Mouse (Mus musculus): Measurements from ENCODE around the gene Marf1.
A peak's percentile ranks its signal among the peaks of the same experiment; 100 is the strongest.
"Not testable (repeated sequence)": the region's sequence is repeated elsewhere in the genome, so short reads cannot be mapped to it uniquely, and the experiment has no call there.

Marf1 gene

DNA sequence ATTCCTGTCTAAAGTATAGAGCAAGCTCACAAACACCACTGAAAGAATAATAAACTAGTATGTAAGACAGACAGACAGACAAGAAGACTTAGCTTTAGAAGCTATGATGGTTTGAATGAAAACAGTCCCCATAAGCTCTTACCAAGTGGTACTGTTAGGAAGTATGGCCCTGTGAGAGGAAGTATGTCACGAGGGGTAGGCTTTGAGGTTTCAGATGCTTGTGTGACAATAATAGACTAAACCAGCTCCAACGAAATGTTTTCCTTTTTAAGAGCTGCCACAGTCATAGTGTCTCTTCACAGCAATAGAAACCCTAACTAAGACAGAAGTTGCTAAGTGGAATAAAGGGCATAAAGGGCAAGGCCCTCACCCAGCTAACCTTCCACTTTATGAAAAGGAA is 28.1 kb downstream of the Marf1 start:
- DNase-seq = no peak

DNA sequence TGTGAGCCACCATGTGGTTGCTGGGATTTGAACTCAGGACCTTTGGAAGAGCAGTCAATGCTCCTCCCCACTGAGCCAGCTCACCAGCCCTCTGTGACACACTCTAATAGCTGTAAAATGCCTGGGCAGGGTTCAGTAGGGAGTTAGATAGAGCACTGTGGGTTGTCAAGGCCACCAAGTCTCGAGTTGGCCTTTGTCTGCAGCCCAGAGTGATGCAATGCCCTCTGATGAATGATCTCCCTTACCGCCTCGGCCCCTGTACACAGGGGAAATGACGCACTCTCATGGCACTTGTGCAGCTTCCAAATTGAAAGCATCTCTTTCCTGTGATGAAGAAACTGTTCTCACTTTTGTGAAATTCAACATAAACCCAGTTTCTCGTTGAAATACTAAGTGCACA is 31.3 kb downstream of the Marf1 start:
- DNase-seq = no peak

DNA sequence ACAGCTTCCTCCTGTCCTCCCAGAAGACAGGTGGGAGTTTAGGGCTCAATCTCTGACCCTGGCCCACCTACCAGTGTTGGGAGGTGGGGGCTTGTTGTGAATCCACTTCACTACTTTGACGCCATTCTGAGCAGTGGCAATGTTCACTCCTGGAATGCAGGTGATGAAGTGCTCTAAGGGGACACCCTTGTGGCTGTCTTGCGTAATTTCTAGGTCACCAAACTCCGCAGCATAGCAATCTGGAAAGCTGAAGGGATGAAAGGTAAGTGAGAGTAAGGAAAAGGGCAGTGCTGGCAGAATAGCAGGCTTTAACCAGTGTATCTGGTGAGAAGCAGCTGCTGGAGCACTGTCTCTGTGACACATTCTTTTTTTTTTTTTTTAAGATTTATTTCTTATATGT is 31.8 kb downstream of the Marf1 start:
- no peak for DNase-seq

DNA sequence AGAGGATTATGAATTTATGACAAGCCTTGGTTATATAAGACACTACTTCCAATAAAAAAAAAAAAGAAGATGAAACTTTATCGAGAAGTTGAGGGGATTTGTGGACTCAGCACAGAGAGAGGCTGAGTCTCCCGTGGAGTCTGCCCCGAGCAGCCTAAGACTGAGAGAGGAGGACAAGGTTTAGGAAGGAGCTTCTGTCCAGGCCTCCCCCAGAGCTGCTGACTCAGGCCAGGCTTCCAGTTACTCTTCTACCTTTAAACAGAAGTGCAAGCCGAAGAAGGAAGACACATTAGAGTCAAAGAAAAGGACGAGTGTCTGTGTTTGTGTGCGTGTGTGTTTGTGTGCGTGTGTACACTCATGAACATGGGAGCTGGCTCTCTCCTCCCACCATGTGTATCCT is 32.4 kb downstream of the Marf1 start:
- no peak for DNase-seq

DNA sequence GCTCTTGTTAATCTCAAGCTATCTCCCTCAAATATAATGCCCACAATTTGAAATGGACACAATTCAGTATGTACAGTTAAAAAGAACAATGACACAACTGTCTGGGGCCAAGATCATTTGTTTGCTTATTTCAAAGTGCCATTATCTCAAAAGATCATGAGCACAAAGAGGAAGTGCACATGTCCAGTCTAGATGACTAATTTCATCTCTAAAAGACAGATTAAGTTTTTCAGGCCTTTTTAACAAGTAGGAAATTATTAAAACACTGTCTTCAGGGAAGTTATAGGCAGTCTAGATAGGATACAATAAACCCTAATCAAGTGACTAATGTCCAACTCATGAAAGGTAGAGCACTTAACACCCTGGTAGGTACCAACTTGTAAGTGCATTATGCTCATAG is 34.2 kb downstream of the Marf1 start:
- DNase-seq = no peak

DNA sequence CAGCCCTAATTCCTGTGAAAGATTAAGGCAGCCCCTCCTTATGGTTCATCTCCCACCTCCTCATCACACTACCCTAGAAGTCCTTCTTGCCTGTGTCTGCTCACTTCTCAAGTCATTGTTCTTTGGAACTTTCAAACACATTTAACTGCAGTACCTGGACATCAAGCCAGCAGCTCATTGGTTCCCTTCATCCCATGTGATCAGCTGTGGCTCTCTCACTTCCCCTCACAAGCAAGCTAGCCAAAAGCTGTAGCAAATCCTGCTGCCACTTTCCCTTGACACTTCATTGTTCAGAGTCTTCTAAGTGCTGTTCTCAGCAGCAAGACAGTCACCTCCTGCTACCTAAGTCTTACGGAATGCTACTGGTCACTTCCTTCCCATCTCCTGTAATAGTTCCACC is 37.9 kb downstream of the Marf1 start:
- DNase-seq = no peak

DNA sequence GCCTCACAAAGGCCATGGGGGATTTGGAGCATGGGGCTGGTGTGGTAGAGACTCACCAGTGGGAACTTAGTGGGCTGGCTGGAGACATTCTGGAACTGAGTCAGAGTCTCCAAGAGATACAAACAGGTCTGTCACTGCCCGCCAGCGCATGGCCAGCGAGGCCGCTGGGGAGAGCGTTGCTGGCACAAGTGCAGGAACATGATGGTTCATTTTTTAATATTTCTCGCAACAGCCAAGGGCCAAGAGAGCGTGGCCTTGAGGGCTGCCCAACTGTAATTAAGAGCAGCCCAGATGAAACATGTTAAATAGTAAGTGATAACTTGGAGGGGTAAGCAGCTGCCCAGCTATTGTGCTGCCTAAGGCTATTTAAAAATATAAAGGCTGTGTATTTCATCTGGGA is 38.4 kb downstream of the Marf1 start:
- no peak for DNase-seq

DNA sequence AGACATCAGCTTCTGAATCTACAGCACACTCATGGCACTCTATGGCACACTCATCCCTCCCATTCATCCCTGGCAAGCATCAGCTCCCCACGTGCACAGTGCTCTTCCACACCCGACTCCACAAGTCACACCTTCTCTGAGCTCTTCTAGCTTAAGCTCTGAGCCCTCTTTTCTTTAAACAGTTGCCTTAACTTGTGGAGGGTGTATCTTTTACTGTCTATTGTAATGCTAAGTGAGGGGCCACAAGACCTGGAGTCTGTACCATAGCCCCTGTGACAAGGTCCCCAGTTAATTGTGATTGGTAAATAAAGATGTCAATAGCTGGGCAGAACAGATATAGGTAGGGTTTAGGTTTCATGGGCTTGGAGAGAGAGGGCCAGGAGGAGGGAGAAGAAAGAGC is 39.2 kb downstream of the Marf1 start:
- no peak for DNase-seq

DNA sequence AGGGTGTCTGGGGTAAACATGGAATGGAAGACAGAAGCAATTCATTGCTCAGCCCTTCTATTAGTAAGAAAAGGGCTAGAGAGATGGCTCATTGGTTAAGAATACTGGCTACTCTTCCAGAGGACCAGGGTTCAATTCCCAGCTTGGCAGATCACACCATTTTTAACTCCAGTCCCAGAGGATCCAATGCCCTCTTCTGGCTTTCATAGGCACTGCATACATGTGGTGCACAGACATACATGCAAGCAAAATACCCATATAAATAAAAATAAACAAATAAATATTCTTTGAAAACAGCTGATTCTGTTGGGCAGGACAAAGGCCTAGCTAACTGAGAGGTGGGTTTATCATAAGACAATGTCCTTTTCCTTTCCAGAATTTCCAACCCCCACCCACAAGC is 40.6 kb downstream of the Marf1 start:
- DNase-seq = no peak

DNA sequence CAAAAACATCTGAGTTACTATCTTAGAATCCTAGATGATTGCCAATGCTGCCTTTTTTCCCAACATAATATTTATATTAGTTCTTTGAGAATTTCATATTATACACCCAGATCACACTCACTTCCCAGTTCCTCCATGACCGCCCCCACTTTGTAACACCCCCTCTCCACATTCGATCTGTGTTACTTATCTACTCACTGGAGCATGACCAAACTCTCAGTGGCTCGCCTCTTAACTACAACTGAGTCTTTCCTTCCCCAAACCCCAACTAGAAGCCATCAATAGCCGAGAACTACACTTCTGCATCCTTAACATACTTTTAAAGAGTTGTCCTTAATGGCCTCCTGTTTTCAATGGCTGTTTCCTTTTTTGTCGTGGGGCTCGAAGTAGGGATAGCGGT is 41.6 kb downstream of the Marf1 start:
- DNase-seq = no peak

DNA sequence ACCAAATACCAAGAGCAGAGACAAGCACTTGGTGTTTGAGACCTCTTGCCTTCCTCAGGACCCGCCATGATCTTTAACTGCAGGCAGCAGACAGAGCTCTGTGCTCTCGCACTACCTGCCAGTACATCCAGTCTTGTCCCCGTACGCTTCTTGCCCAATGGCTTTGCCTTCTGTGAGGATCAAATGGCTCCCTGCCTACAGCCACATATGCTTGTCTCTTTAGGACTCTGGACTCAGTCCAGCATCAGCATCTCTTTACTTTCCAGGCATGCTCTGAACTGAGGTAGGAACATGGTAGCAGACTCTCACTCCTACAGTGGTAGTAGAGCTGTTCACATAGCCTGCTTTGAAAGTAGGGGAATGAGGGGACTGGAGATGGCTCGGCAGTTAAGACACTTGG is 42.2 kb downstream of the Marf1 start:
- peak; percentile 74 to 83 for DNase-seq

DNA sequence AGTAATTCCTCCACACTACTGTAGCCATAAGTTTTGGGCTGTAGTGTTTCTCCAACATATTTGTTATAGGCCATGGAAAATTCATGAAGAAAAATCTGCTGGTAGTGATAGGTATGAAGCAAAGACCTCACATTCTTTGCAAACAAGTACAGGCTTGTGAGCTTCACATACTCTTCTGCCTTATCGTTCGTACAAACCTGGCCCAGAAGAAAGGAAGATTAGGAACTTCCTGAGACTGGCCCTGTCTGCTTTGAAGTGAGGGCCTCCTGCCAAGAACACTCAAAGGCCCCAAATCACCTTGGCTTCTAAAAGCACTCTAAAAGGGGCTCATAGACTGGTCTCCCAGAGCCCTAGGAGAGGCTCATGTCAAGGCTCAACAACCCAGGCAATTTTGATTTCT is 45.9 kb downstream of the Marf1 start:
- no peak for DNase-seq

DNA sequence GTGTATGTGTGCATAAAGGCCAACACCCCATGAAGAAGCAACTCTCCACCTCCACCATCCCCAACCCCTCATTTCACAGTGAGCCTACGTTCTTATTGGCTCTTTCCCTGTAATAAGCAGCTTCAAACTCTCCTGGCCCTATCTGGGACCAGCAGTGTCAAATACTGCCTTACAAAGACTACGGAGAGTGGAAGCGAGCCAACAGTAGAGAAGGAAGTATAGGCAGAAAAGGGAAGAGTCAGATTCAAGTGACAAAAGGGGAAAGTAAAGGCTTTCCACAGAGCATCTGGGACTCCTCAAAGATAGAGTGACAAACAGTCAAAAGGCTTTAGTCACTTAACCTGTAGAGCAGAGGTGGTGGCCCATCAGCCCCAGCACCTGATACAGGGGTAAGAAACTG is 50.4 kb downstream of the Marf1 start:
- no peak for DNase-seq

DNA sequence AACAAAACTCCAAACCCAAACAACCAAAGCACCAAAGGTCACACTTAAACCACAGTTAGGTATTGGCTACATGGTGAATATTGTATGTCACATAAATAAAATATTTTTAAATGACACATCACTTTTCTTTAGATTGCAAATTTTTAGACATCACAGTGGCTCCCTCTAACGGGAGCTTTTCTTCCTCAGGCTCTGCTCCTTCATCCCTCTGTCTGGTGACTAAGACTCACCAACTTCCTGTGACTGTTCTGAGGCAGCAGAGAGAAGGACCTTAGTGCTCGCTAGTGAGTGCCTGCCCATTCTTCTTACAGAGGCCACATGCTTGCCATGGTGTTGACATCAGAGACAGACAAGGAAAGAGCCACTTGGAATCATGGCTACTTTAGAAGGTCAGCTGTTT is 51.0 kb downstream of the Marf1 start:
- no peak for DNase-seq

DNA sequence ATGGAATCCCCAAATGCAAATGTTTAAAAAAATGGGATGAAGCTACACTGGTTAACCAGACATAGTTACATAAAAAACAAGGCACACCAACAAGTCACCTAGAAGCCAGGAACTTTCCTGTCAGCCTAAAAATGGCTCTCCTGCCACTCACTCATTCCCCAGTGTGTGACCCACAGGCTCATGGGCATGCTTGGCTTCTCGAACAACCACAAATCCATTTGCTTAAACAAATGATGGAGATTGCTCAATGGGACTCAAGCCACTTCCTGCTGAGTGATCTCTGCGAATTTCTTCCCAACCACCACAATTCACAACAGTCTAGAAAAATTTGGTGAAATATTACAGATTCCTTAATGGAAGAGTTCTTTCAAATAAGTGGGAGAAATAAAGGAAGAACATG is 52.2 kb downstream of the Marf1 start:
- no peak for DNase-seq

DNA sequence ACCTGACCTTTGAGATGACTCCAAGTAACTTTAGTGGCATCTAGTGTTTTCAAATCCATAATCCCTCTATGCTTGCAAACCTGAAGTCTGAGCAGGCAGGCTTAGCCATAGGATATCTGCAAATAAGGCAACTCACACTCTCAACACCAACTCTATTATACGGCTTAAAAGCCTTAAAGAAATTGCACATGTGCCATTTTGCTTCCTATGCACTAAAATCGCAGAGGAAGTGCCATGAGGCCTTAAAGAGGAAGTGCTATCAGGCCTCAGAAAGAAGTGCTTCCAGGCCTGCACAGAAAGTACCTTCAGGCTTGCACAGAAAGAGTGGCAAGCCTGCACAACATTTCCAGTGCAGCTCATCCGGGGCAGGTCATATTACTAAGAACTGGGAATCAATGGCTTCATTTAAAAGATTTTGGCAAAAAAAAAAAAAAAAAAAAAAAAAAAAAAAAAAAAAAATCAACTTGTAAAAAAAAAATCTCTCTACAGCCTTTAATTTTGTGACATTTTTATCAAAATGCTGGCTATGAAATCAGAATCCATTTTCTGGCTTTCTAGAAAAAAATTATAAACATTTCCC is 53.4 kb downstream of the Marf1 start:
- no peak for DNase-seq

DNA sequence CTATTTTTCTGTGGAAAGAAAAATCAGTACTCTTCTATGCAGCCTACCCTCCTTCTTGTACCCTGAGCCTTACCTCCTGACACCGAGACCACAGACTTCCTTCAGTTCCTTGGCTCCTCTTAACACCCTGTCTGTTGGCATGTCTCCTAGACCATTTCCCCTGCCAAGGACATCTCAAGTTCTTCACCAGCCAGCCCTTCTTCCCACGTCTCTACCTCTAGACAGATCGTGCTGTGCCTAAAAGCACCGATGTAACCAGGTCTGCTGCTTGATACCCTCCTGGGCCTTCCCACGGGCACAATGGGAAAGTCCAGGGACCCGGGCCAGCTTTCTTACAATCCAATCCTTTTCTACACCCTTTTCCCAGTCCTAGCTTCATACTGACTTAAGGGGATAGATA is 57.3 kb downstream of the Marf1 start:
- DNase-seq = no peak

DNA sequence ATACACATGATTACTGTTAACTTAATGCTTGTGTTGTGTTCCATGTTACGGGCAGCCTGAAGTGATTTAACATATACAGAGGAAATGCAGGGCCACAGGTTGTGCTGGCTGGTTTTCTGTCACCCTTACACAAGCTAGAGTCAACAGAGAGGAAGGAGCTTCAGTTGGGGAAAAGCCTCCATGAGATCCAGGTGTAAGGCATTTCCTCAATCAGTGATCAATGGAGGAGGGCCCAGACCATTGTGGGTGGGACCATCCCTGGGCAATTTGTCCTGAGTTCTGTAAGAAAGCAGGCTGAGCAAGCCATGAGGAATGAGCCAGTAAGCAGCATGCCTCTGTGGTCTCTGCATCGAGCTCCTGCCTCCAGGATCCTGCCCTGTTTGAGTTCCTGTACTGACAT is 71.4 kb downstream of the Marf1 start:
- DNase-seq = no peak

DNA sequence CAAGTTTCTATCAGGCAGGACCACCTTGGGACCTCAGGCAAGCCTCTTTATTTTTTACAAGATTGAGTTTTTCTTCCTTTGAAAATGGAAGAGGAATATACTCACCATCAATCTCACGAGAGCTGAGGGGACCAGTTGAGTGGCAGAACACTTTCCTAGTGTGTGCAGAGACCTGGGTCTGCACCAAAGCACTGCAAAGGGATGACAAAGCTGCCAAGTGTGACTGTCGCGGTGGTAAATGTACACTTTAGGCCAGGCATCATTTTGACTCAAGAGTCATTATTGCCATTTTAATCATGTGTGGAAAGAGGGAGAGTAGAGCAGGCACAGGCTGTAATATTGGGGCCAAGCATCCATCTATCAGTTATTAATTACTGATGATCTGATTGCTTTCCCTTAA is 73.9 kb downstream of the Marf1 start:
- DNase-seq = no peak

DNA sequence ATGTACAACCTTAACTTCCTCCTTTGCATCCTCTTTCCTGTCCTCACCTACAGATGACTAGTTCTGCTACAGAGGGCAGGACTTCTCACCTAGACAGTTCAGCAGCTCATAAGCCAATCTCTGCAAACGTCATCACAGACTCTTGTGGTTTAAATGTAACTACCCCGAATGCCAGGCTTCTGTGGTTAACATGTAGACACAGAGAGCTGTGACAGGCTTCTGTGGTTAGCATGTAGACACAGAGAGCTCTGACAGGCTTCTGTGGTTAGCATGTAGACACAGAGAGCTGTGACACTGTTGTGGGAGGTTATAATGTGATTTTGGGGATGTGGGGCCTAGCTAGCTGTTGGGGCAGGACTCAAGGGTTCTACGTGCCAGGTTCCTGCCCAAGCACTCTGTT is 74.9 kb downstream of the Marf1 start:
- DNase-seq = no peak

DNA sequence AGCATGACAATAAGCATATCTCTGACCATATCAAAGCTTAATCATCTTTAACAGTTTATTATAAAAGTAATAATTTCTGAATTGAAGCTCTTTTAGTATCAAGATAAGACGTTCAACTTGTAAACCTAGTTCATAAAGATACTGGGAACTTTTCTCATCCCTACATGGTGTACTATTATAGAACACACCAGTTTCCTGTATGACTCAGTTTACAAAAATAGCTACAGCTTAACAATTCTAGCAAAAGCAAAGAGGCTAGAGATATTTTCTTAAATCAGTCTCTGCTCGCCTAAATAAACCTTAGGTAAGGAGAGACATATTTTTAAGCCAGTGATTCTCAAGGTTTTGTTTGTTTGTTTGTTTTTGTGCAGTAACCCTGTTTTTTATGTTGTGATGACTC is 80.2 kb downstream of the Marf1 start:
- no peak for DNase-seq

DNA sequence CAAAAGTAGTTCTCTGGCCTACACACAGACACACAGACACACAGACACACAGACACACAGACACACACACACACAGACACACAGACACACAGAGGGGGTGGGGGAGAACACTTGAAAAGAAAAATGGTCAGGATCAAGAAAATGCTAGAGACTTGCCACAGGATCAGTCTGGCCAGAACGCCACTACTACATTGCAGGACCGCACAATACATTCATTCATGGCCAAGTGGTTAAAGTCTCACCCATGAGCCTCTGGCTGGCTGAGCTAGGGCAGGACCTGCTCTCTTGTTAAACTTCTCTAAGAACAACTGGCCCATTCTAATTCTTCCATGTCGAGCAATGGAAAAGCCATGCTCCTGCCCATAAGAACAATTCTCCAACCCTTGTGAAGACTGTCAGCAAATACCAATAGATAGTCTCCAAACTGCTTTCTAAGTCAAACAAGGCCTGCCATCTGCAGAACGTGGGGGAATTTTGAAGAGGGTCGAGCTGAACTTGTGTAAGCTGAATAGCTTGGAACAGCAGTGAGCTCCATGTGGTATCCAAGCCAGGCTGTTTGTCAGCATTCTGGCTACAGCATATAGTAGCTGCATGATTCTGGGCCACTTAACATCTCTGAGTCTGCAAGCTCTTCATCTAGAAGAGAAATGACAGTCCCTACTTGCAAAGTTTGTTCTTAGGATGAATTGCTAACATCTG is 92.5 kb downstream of the Marf1 start:
- DNase-seq = no peak

DNA sequence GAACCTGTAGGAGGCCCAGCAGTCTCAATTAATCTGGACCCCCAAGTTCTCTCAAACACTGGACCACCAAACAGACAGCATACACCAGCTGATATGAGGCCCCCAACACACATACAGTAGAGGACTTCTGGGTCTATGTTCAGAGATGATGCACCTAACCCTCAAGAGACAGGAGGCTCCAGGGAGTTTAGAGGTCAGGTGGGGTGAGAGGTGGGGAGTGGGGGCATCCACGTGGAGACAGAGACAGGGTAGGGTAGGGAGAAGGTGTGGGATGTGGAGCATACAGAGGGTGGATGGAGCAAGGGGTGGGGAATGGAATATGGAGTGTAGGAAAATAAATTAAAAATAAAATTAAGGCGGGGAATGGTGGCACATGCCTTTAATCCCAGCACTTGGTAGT is 94.5 kb downstream of the Marf1 start:
- DNase-seq = not testable (repeated sequence)

DNA sequence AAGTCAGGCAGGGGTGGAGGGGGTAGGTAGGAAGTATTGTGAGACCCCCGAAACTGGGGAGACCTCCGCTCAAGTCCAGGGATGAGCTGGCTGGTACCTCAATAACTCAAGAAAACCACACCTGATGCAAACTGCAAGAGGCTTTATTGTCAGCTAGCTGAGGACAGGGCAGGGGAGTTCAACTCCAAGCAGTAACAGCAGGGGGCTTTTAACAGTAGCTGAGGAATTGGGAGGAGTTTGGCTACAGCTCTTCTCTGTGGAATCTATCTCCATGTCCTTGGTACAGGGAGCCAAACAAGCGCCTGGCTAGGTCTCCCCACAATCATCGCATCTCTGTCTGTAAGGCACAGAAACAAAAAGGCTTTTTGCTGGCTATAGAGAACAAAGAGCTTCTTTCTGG is 96.6 kb downstream of the Marf1 start:
- DNase-seq = not testable (repeated sequence)

DNA sequence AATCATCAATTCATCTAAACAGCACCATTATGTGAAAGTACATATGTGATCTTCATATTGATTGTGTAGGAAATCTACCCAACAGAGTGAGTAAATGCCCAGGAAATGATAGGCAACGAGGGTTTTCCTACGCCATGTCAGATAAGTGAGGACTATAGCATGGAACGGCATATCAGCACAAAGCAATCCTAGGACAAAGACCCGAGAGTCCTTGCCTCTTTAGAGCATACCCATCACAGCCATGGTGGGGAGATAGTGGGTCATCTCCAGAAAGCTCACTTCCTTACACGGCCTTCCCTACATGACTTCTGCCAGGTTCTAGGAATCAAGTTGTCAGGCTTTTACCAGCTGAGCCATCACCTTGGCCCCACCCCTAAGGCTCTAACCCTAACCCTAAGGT is 103.3 kb downstream of the Marf1 start:
- no peak for DNase-seq

Measured in cerebellum, adult 18-20 months (tissue).